Mouse (Mus musculus) liver, adult 2 months (tissue): ENCODE results near the gene Mmp17. TPM values are rescaled to one million over a fixed set of nuclear protein-coding genes. Genes with fewer than 3 reads are reported as not detected.

Experiments
- DNase-seq: peaks from one replicate; pipeline ENCODE4 v3.0.0-alpha.2; 2011; ENCODE audit warnings: low read depth, low spot score; ENCODE audit errors: extremely low read depth
- H3K27ac ChIP-seq: fragments of 200-500 bp; replicated peaks from 2 replicates; pipeline ENCODE4 v1.5.1; 2012; ENCODE audit warnings: low read depth, mild to moderate bottlenecking, control low read depth, inconsistent platforms, low read length; ENCODE audit not compliant: insufficient read depth
- H3K27me3 ChIP-seq: fragments of 200-500 bp; 2 replicates; pipeline ENCODE4 v1.6.1; 2012; ENCODE audit warnings: mild to moderate bottlenecking, moderate library complexity, low read length, inconsistent platforms; ENCODE audit not compliant: control insufficient read depth, insufficient read depth
- H3K36me3 ChIP-seq: fragments of 200-500 bp; 2 replicates; pipeline ENCODE4 v1.6.1; 2012; ENCODE audit warnings: low read length, inconsistent platforms; ENCODE audit not compliant: control insufficient read depth, insufficient read depth
- H3K4me1 ChIP-seq: fragments of 200-500 bp; 2 replicates; pipeline ENCODE4 v1.6.1; 2011; ENCODE audit warnings: low read length; ENCODE audit not compliant: control insufficient read depth, insufficient read depth
- H3K4me3 ChIP-seq: fragments of 200-500 bp; 2 replicates; pipeline ENCODE4 v1.5.1; 2011; ENCODE audit warnings: low read depth, mild to moderate bottlenecking, control low read depth, low read length, moderate library complexity; ENCODE audit not compliant: insufficient read depth
- H3K79me2 ChIP-seq: fragments of 200-500 bp; 2 replicates; pipeline ENCODE4 v1.6.1; 2012; ENCODE audit warnings: inconsistent platforms, mild to moderate bottlenecking, low read length, moderate library complexity; ENCODE audit not compliant: control insufficient read depth, insufficient read depth
- H3K9ac ChIP-seq: fragments of 200-500 bp; 2 replicates; pipeline ENCODE4 v1.6.1; 2012; ENCODE audit warnings: low read depth, mild to moderate bottlenecking, control low read depth, inconsistent platforms, low read length
- CTCF ChIP-seq: fragments of 200-500 bp; IDR thresholded peaks from 2 replicates; pipeline ENCODE4 v1.5.1; 2011; ENCODE audit warnings: low read depth, low read length, control low read depth
- POLR2A ChIP-seq: fragments of 200-500 bp; IDR thresholded peaks from 2 replicates; pipeline ENCODE4 v1.6.1; 2011; ENCODE audit warnings: low read length, control low read depth; ENCODE audit not compliant: insufficient read depth; ENCODE audit errors: extremely low read depth
- WGBS: fragments of 180-500 bp; shearing (Covaris S2); methylation state at CpG from one replicate; pipeline ENCODE4 v1.1.7; 2018; 5-methylcytosine and 5-hydroxymethylcytosine counted together
- polyA plus RNA-seq: library from polyadenylated mRNA; depleted of rRNA; stranded (reverse); fragments of >200 nt; gene quantifications from 2 replicates; pipeline ENCODE4 v1.2.3, GENCODE M21; 2012
- total RNA-seq: library from RNA; depleted of rRNA; stranded (reverse); fragments of >200 nt; gene quantifications from 2 replicates; pipeline ENCODE4 v1.2.3, GENCODE M21; 2014

Mmp17 gene
- total and polyA plus RNA-seq, 2 experiments = 0.09 to 0.31 TPM

DNA sequence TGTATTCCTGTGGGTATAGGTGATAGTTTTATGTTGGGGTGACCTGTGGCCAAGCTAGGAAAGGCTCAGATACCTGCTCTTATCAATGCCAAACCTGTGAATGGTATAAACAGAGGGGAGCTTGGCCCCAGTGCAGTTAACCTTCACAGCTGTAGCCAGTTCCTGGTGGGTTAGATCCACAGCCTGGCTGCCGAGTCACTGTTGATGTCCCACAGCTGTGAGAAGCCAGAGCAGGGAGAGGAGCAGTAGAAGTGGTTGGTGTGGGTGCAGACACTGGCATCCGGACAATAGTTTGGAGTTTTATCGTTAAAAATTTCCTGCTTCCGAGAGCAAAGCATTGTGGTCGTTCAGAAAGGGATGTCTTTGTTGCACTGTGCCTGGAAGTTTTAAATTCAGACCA is 25.4 kb upstream of the Mmp17 start:
- Histone ChIP-seq H3K27me3 (no peaks in the 10 kb centered on the region), H3K9ac (no peak overlapping the region), H3K36me3 (peaks cover 39% of the 10 kb centered on the region), H3K79me2 (no peaks in the 10 kb centered on the region), H3K27ac (no peak overlapping the region), H3K4me3 (no peak overlapping the region), H3K4me1 (no peaks in the 10 kb centered on the region)
- 82% methylated on average over 5 of the region's 5 CpGs for WGBS
- no peak for DNase-seq
- TF ChIP-seq POLR2A (no peak), CTCF (no peak)

GRCm38 (mm10) chr5:129559283-129559682 is 24.7 kb upstream of the Mmp17 start:
- H3K4me1 ChIP-seq = no peaks in the 10 kb centered on the region
- TF ChIP-seq CTCF = no peak
- no peak for TF ChIP-seq POLR2A

GRCm38 (mm10) chr5:129562342-129562741 is 21.6 kb upstream of the Mmp17 start:
- Histone ChIP-seq H3K79me2 (no peaks in the 10 kb centered on the region), H3K9ac (no peak overlapping the region), H3K27ac (no peak overlapping the region), H3K36me3 (peaks cover 34% of the 10 kb centered on the region), H3K27me3 (no peaks in the 10 kb centered on the region), H3K4me3 (no peak overlapping the region), H3K4me1 (no peaks in the 10 kb centered on the region)
- no peak for DNase-seq
- WGBS = 96% methylated on average over 8 of the region's 8 CpGs
- TF ChIP-seq POLR2A (no peak), CTCF (no peak)

More at GRCm38 (mm10) chr5:129559283-129559682, 24.7 kb upstream of the Mmp17 start:
- Histone ChIP-seq H3K27ac (no peak overlapping the region), H3K9ac (no peak overlapping the region), H3K36me3 (peaks cover 38% of the 10 kb centered on the region), H3K27me3 (no peaks in the 10 kb centered on the region), H3K4me3 (no peak overlapping the region), H3K79me2 (no peaks in the 10 kb centered on the region)
- no peak for DNase-seq
- 90% methylated on average over 11 of the region's 11 CpGs for WGBS

DNA sequence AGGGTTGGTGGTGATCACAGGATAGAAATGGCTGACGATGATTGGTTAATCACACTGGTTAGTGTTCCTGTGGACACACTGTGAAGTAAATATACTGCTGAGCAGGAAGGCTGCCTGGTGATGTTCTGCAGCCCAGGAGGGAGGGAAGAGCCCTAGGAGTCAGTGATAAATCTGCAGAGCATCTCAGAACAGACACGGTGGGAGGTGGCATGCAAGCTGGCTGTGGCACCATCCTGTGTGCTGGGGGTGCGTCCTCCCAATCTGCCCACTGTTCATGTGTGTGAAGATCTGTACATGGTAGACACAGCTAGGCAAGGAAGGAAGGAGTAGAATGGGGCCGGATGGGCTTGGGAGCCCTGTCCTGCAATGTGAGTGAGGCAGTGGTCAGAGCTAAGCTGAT is 15.4 kb upstream of the Mmp17 start:
- Histone ChIP-seq H3K79me2 (no peaks in the 10 kb centered on the region), H3K27me3 (no peaks in the 10 kb centered on the region), H3K4me3 (no peak overlapping the region), H3K36me3 (peaks cover 27% of the 10 kb centered on the region), H3K9ac (no peak overlapping the region), H3K27ac (no peak overlapping the region), H3K4me1 (no peaks in the 10 kb centered on the region)
- DNase-seq = no peak
- WGBS = 94% methylated on average over 4 of the region's 4 CpGs
- TF ChIP-seq POLR2A = no peak
- no peak for TF ChIP-seq CTCF

DNA sequence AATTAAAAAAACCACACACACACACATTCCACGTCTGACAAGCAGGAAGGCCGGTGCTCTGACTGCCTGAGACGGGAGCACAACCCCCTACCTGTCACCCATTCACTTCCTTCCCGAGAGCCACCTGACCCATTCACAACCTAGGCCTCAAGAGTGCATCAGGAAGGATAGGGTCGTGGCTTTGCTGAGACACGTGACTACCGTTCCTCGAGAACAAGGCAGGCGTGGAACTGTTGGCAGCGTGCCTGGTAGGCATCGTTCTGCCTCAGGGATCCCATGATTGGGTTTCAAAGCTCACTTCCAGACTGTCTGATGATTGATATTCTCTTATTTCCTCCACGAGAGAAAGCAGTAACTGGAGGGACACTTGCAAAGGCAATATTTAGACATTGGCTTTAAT is 5.8 kb upstream of the Mmp17 start:
- Histone ChIP-seq H3K9ac (no peak overlapping the region), H3K4me3 (no peak overlapping the region), H3K27me3 (no peaks in the 10 kb centered on the region), H3K79me2 (no peaks in the 10 kb centered on the region), H3K4me1 (no peaks in the 10 kb centered on the region), H3K27ac (no peak overlapping the region), H3K36me3 (no peaks in the 10 kb centered on the region)
- DNase-seq = no peak
- no peak for TF ChIP-seq CTCF
- TF ChIP-seq POLR2A = no peak
- 52% methylated on average over 12 of the region's 12 CpGs for WGBS

DNA sequence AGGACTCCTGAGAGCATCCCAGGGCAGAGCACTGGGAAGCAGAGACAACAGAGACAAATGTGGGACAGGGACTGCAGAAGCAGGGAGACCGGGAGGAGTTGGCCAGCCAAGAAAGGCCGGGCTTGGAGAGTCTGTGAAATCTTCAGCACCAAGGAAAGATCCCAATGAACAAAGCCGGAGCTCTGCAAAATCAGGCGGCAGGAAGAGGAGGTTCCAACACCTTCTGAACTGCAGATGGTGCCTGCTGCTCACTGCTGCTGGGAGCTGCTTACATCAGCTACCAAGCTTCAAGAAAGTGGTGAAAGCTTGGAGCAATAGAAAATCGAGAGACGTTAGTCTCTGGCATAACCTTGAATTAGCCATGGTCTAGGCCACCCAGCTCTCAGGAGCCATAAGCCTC is 3.9 kb upstream of the Mmp17 start:
- Histone ChIP-seq H3K27ac (no peak overlapping the region), H3K4me3 (no peak overlapping the region), H3K36me3 (no peaks in the 10 kb centered on the region), H3K79me2 (no peaks in the 10 kb centered on the region), H3K27me3 (0 out of 2 replicates have a peak, but pooled peaks cover 4% of the 10 kb centered on the region), H3K4me1 (no peaks in the 10 kb centered on the region), H3K9ac (no peak overlapping the region)
- TF ChIP-seq CTCF = no peak
- TF ChIP-seq POLR2A = no peak
- 16% methylated on average over 6 of the region's 6 CpGs for WGBS
- DNase-seq = no peak
